Mouse (Mus musculus) right cerebral cortex, postnatal 36 days (tissue): ENCODE data around the gene Cckbr.
A peak's percentile ranks its signal among the peaks of the same experiment; 100 is the strongest.

Experiments
- DNase-seq, 2 experiments: peaks; one replicate each; pipeline ENCODE4 v3.0.0; 2022; ENCODE audit warnings: low spot score in 2 of 2, mixed read lengths in 1 of 2

Gene Cckbr

DNA sequence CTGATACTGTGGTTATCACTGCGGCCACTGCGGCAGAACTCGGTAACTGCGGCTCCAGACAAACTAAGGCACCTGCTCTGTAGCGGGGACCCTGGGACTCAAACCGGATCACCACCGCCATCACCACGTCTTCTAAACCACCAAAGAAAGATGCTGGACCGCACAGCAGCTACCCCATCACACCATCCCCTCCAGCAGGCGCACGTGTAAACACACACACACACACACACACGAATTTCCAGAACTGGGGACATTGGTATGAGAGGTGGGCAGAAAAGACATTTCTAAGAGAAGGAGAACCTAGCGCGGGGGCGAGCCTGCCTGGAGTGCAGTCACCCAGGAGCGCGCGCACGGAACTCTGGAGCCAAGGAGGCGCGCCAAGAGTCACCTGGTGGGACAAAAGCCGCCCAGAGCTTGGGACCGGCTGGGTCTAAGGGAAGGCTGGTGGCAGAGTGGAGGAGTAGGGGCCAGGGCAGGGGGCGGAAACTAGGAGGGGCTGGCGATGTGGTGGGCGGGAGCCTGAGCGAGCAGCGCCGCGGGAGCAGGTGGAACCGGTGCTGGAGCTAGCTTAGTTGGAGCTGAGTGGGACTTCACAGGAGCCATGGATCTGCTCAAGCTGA lies at the start of gene Cckbr:
Cckbr (plus strand) TSS at position 308 of the 620 bp plus-strand sequence.
- DNase-seq: peak; percentile 64

GRCm38 (mm10) chr7:105380329-105380728 lies 45.2 kb upstream of the Cckbr start:
- DNase-seq: no peak

DNA sequence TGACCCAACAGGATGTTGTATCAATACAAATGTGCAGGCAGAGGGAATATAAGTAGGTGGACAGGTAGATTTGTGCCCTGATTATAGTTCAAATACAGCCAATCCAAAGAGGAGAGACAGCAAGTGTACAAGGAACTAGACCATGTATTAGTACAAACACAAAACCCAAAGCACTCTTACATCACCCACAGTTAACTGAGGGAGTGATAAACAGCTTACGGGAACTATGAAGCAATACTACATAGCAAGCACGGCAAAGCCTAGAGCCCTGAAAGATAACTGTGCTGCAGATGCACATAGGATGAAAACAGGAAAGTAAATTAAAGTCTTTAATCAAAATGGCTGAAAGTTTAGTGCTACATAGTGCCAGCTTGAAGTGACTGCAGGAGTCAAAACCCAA lies 37.8 kb upstream of the Cckbr start:
- no peak for DNase-seq

DNA sequence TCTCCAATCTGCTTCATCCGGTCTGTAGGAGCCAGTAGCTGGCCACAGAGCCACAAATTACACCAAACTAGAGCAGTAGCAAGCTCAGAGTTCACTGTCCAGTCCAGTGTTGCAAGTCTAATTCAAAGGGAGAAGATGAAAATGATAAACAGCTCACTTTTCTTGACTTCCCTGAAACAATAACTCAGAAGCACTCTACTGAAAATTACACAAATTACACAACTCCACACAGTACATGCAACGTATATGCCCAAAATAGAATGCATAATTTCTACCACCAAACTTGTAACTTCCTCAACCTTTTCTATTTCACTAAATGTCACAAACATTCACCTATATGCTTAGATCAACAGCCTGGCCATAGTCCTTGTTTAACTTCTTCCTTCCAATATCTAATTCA lies 35.3 kb upstream of the Cckbr start:
- DNase-seq: no peak

DNA sequence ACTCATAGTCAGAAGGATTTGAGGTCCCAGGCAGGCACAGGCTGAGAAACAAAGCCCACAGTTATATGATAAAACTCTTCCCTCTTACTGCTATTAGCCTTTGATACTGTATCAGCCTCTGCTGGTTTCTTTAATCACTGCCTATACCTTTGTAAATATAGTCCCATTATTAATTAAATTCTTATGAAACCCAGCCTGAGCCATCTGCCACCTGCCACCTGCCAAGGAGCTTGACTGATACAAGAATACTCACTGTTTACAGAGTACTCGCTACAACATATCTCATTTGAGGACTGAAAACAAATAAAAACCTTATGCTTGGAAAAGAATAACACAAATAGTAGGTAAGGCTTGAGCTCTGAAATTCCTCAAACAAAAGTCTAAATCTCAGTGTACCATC lies 30.9 kb upstream of the Cckbr start:
- no peak for DNase-seq

GRCm38 (mm10) chr7:105395131-105395820 lies 30.3 kb upstream of the Cckbr start:
- no peak for DNase-seq

- no peak for DNase-seq
Observed at GRCm38 (mm10) chr7:105396126-105396525, 29.4 kb upstream of the Cckbr start.

GRCm38 (mm10) chr7:105399058-105399934 lies 26.2 kb upstream of the Cckbr start:
- no peak for DNase-seq

DNA sequence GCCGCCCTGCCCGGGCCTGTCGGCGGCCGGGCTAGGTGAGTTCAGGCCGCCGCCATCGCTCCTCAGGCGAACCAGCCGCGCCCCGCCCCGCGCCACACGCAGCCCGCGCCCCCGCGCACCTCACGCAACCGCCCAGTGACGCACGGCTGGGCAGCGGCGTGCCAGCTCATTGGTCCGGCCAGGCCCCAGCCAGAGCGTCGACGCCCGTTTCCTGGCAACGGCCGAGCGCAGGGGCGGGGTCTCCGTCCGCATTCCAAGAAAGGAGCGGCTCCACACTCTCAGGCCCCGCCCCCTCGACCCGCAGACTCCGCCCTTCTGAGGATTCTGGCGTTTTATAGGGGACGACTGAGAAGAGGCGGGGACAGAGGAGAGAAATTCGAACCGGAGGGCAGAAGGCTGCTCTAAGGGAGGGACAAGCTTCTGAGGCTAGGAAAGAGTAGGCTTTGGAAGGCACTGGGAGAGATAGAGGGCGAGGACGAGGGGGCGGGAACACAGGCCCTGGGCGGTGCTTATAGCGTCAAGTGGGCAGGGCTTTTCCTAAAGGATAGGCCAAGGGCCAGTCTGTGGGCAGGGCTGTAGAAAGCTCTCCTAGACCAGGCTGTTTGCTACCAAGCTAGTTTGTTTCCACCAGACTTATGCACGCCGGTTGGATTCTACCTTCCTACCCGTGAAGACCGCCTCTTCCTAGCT lies 25.5 kb upstream of the Cckbr start, which contains the start of gene Fam160a2:
Fam160a2 (minus strand) TSS at position 120 of the 690 bp plus-strand sequence.
- peak; percentile 99 for DNase-seq

DNA sequence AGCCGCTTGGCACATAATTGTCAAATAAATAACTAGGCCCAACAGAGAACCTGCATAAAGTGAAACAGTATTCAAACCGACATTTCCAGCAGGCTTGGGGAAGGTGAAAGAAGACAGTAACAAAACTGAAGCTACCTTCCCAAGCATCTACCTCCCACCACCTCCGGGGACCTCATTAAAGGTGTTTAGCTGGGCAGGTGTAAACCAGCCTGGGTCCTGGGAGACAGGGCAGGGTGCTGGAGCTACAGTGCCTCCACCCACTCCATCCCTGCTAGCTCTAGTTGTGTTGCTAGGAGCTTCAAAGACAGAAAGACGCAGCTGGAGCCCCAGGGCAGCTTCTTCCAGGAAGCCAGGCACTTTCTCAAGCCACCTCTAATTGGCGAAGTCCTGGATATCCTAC lies 21.3 kb upstream of the Cckbr start, which contains the start of gene Cnga4:
Cnga4 (plus strand) TSS at position 301 of the 400 bp plus-strand sequence.
- no peak for DNase-seq

GRCm38 (mm10) chr7:105406322-105406721 lies 19.2 kb upstream of the Cckbr start:
- no peak for DNase-seq

DNA sequence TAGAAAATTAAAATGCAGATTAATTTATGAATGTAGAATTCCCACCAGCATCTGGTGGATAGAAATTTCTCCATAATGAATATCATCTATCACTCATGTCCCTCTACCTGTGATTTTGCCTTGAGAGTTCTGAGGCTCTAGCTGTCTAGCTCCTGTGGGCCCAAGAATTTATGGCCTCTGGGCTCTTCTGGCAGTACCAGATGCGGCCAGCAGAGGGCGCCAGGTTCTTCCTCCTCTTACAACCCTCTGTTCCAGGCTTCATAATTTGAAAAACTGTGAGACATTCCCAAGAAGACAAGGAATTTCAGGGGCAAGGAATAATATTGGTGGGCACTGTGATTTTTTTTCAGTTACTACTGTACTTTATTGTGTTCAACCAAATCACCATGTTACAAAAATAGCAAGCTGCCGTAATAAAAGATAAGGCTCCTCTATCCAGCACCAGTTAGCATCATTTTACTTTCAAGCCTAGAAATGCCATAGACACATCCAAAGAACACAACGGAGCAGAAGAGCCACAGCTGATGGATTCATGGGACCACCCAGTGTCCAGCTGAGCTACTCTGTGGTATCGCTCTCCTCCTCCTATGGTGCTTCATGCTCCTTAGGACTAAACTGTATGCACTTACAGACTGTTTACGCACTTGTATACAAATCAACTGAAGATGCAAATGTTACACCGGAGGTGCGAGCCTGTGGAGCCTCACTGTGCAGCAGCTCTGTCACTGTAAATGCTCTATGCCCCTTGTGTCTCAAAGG lies 13.5 kb upstream of the Cckbr start:
- peak; percentile 71 to 79 for DNase-seq

DNA sequence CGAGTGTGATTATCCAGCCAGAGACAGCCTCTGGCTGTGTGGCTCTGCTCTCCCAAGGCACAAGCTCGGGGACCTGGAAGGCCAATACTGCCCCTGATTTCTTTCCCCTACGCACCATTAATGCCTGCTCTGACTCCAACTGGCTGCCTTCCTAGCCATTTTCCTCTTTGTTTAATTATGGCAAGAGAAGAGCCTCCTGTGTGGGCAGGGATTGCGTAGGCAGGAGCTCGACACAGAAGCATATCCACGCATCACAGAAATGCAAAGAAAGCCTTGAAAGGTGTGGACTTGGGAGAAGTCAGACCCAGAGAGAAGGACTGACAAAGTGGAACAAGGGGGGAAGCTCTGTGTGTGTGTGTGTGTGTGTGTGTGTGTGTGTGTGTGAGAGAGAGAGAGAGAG lies 11.1 kb upstream of the Cckbr start:
- peak in 1 of 2 experiments; percentile 75 for DNase-seq

DNA sequence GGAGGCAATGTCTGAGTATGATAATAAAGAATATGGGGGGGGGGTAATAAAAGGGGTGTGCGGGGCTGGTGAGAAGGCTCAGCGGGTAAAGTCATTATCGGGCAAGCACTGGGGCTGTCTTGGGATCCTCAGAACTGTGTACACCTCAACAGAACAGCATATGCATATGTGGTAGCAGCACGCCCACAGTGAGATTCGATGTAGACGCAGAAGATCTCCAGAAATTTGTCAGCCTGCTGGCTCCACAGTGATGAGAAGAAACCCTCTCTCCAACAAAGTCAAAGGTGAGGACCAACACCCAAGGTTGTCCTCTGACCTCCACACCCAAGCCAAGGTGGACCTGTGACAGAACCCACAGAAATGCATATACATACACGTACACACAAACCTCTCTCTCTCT lies 9.0 kb upstream of the Cckbr start:
- DNase-seq: no peak

GRCm38 (mm10) chr7:105418106-105418505 lies 7.4 kb upstream of the Cckbr start:
- no peak for DNase-seq

DNA sequence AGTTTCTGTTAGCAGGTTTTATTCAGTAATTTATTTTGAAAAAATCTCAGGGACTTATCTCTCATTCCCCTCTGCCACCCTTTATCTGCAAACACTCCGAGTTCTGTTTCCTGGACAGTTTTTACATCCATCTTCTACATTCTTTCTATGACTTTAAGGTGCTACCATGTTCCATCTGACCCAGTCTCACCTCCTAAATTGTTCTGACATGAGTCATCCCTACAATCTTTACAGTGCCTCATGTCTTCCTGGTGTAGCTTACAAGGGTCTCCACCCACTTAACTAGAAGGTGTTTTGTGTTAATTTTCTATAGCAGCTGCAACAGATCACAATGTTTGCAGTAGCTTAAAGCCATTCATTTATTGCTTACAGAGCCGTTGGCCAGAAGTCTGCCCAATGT lies 4.6 kb upstream of the Cckbr start:
- DNase-seq: no peak

DNA sequence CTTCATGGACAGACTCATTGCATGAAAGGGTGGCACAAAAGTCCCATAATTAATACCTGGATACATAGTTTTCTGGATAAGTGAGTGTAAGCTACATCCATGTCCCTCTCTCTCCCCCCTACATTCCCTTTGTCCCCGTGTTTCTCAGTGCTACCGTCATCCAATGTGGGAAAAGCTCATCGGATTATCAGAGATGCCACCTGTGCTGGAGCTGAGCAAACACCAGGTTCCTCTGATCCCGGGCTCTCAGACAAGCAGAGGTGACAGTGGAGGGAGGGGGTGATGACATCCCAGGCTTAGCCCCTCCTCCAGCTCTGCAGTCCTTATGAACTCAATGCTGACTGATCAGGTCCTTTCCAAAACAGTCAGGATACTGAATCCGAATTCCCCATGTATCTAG lies 1.2 kb upstream of the Cckbr start:
- no peak for DNase-seq

DNA sequence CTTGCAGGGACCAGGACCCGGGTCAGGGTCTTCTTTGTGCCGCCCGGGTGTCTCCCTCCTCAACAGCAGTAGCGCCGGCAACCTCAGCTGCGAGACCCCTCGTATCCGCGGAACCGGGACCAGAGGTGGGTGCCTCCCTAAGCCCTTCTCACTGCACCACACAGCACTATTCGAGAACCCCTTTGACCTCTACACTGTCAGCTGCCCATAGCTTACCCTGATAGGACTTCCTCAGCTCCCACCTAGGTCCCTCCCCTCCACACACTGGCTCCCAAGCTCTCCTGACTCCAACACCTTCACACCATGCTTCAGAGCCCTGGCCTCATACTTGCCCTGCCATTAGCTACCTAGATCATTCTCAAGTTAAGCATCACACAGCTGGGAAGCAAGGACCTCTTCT lies 520 bp downstream of the Cckbr start:
- DNase-seq: no peak

- no peak for DNase-seq
Observed at GRCm38 (mm10) chr7:105432058-105432457, 6.5 kb downstream of the Cckbr start.

DNA sequence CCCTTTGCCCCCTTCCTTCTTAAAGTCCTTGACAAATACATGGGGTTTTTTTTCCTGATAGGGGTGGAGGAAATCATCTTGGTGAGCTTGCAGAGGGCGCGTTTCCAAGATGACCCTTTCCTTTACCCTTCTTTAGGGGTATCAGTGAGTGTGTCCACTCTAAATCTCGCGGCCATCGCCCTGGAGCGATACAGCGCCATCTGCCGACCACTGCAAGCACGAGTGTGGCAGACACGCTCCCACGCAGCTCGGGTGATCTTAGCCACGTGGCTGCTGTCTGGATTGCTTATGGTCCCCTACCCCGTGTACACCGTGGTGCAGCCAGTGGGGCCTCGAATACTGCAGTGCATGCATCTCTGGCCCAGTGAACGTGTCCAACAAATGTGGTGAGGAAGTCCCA lies 8.3 kb downstream of the Cckbr start:
- DNase-seq: no peak

DNA sequence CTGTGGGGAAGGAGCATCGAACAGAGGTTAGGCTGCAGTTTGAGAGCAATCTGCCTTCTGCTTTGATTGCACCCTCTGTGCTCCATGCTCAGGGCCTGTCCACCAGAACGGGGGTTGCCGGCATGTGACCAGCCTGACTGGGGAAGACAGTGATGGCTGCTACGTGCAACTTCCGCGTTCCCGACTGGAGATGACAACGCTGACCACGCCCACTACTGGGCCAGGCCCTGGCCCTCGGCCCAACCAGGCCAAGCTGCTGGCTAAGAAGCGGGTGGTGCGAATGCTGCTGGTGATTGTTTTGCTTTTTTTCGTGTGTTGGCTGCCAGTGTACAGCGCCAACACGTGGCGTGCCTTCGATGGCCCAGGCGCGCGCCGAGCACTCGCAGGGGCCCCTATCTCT lies 9.3 kb downstream of the Cckbr start:
- DNase-seq: no peak
